Mouse (Mus musculus) C2C12 (cell line): ENCODE measurements around the gene Fnbp1l. TPM values are rescaled to one million over a fixed set of nuclear protein-coding genes. Genes with fewer than 3 reads are reported as not detected.

Source experiments
- H3K27me3 ChIP-seq: one replicate; pipeline ENCODE4 v1.6.1; 2011; ENCODE audit not compliant: control insufficient read depth, insufficient read depth, insufficient read length
- H3K36me3 ChIP-seq: one replicate; pipeline ENCODE4 v1.6.1; 2011; ENCODE audit not compliant: control insufficient read depth, insufficient read depth
- H3K4me3 ChIP-seq: one replicate; pipeline ENCODE4 v1.5.1; 2011; ENCODE audit warnings: mild to moderate bottlenecking, control low read depth; ENCODE audit not compliant: poor library complexity, insufficient read depth, severe bottlenecking
- H3K79me2 ChIP-seq: one replicate; pipeline ENCODE4 v1.6.1; 2011; ENCODE audit not compliant: control insufficient read depth, insufficient read depth
- H3K79me3 ChIP-seq: one replicate; pipeline ENCODE4 v1.6.1; 2011; ENCODE audit warnings: low read depth, control low read depth
- H3ac ChIP-seq: one replicate; pipeline ENCODE3; 2011; ENCODE audit warnings: low read depth; ENCODE audit not compliant: control insufficient read depth, insufficient read length
- CEBPB ChIP-seq: IDR thresholded peaks from one replicate; pipeline ENCODE4 v1.6.1; 2011; ENCODE audit warnings: low read depth, mild to moderate bottlenecking, control low read depth, moderate library complexity
- CTCF ChIP-seq: IDR thresholded peaks from one replicate; pipeline ENCODE4 v1.5.1; 2011; ENCODE audit not compliant: control insufficient read depth, insufficient read depth, insufficient read length
- FOSL1 ChIP-seq: IDR thresholded peaks from one replicate; pipeline ENCODE4 v1.8.0; 2011; ENCODE audit warnings: mild to moderate bottlenecking, low read length; ENCODE audit not compliant: poor library complexity, insufficient read depth, severe bottlenecking
- MAX ChIP-seq: IDR thresholded peaks from one replicate; pipeline ENCODE4 v1.6.1; 2011; ENCODE audit warnings: mild to moderate bottlenecking, control low read depth
- MYOD1 ChIP-seq: IDR thresholded peaks from one replicate; pipeline ENCODE4 v1.6.1; 2011; ENCODE audit warnings: low read depth; ENCODE audit not compliant: control insufficient read depth, insufficient read length
- MYOG ChIP-seq: IDR thresholded peaks from one replicate; pipeline ENCODE4 v1.6.1; 2011; ENCODE audit not compliant: control insufficient read depth, insufficient read length; ENCODE audit errors: extremely low read depth
- USF1 ChIP-seq: IDR thresholded peaks from one replicate; pipeline ENCODE4 v1.6.1; 2011; ENCODE audit warnings: low read depth, mild to moderate bottlenecking, control low read depth, moderate library complexity
- polyA plus RNA-seq: library from polyadenylated mRNA; unstranded; fragments of >200 nt; fragmentation: generic; extraction: Trizol; gene quantifications from one replicate; pipeline ENCODE4 v1.2.1, GENCODE M21; 2012; ENCODE audit warnings: missing spikeins

Gene Fnbp1l
- polyA plus RNA-seq, 1 experiment, result 12.4 TPM

- Histone ChIP-seq H3K36me3 (no peaks in the 10 kb centered on the region), H3K27me3 (no peaks in the 10 kb centered on the region), H3K4me3 (peak overlapping the region; percentile 80), H3K79me2 (peaks cover 67% of the 10 kb centered on the region), H3ac (no peak overlapping the region), H3K79me3 (peaks cover 56% of the 10 kb centered on the region)
- TF ChIP-seq CTCF (no peak), MYOG (no peak), FOSL1 (no peak), MYOD1 (no peak), USF1 (no peak), CEBPB (no peak), MAX (no peak)
These were observed 1.7 kb downstream of the Fnbp1l start for GRCm38 (mm10) chr3:122617613-122618340.

GRCm38 (mm10) chr3:122612537-122612936 is 7.0 kb downstream of the Fnbp1l start:
- Histone ChIP-seq H3K79me2 (peaks cover 100% of the 10 kb centered on the region), H3K36me3 (peaks cover 5% of the 10 kb centered on the region), H3K4me3 (no peak overlapping the region), H3K27me3 (no peaks in the 10 kb centered on the region), H3ac (no peak overlapping the region), H3K79me3 (peaks cover 91% of the 10 kb centered on the region)
- no peak for TF ChIP-seq FOSL1
- TF ChIP-seq MAX, result no peak
- no peak for TF ChIP-seq USF1
- no peak for TF ChIP-seq MYOG
- TF ChIP-seq MYOD1, result no peak
- TF ChIP-seq CEBPB, result no peak
- no peak for TF ChIP-seq CTCF

DNA sequence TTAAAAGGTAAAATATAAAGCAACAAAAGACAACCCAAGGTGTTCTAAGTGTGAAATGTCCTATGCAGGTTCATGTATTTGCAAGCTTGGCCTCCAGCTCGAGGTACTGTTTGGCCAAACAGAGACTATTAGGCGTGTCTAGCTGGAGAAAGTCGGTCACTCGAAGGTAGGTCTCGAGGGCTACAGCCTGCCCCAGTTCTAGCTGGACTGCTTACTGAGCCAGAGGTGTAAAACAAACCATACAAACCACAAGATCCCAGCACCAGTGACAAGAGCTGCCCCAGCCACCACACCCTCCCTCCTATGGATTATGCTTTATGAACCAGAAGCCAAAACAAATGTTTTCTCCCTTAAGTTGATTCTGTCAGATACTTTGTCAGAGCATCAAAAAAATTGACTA is 7.8 kb downstream of the Fnbp1l start:
- Histone ChIP-seq H3K36me3 (peaks cover 5% of the 10 kb centered on the region), H3K4me3 (no peak overlapping the region), H3K79me2 (peaks cover 100% of the 10 kb centered on the region), H3K27me3 (no peaks in the 10 kb centered on the region), H3ac (peak overlapping the region; percentile 23), H3K79me3 (peaks cover 91% of the 10 kb centered on the region)
- no peak for TF ChIP-seq MAX
- TF ChIP-seq MYOG, result no peak
- TF ChIP-seq CEBPB, result no peak
- TF ChIP-seq FOSL1, result no peak
- no peak for TF ChIP-seq MYOD1
- TF ChIP-seq CTCF, result no peak
- no peak for TF ChIP-seq USF1

DNA sequence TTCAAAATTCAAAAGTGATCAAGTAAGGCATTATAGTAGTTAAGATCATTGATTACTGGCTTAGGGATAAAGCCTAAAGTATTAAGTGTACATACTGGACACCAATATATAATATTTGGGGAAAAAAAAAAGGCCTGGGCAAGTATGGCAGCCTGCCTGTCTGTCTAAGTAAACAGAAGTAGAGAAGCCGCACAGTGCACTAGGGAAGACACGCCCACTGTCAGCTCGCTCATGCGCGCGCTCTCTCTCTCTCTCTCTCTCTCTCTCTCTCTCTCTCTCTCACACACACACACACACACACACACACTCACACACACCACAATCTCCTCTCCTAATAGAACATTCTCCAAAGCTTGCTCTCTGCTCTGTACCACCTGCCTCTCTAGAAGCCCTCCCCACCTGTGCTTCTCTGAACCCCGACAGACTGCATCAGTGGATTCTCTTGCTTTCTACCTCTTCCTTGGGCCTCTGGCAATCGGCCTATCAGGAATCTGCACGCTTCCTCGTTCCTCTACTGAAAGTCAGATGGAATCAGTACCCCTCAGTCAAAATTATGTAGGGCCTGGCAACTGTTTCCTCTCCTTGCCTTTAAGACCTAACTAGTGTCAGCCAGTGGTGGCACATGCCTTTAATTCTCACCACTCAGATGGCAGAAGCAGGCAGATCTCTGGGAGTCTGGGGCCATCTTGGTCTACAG is 13.3 kb downstream of the Fnbp1l start:
- Histone ChIP-seq H3K79me2 (peaks cover 97% of the 10 kb centered on the region), H3K36me3 (peaks cover 5% of the 10 kb centered on the region), H3K4me3 (no peak overlapping the region), H3K79me3 (peaks cover 82% of the 10 kb centered on the region), H3ac (no peak overlapping the region), H3K27me3 (no peaks in the 10 kb centered on the region)
- TF ChIP-seq MAX, result no peak
- no peak for TF ChIP-seq CTCF
- no peak for TF ChIP-seq USF1
- no peak for TF ChIP-seq FOSL1
- TF ChIP-seq MYOD1, result no peak
- TF ChIP-seq CEBPB, result no peak
- no peak for TF ChIP-seq MYOG

GRCm38 (mm10) chr3:122603229-122603628 is 16.3 kb downstream of the Fnbp1l start:
- Histone ChIP-seq H3K79me3 (peaks cover 76% of the 10 kb centered on the region), H3K27me3 (no peaks in the 10 kb centered on the region), H3K79me2 (peaks cover 96% of the 10 kb centered on the region), H3K4me3 (no peak overlapping the region), H3ac (no peak overlapping the region), H3K36me3 (no peaks in the 10 kb centered on the region)
- TF ChIP-seq USF1, result no peak
- TF ChIP-seq CEBPB, result no peak
- TF ChIP-seq MYOD1, result no peak
- no peak for TF ChIP-seq CTCF
- no peak for TF ChIP-seq FOSL1
- TF ChIP-seq MAX, result no peak
- no peak for TF ChIP-seq MYOG
